Mouse (Mus musculus): ENCODE results near the gene Zfp667.
"Not testable (repeated sequence)": the region's sequence is repeated elsewhere in the genome, so short reads cannot be mapped to it uniquely, and the experiment has no call there.

Gene Zfp667

DNA sequence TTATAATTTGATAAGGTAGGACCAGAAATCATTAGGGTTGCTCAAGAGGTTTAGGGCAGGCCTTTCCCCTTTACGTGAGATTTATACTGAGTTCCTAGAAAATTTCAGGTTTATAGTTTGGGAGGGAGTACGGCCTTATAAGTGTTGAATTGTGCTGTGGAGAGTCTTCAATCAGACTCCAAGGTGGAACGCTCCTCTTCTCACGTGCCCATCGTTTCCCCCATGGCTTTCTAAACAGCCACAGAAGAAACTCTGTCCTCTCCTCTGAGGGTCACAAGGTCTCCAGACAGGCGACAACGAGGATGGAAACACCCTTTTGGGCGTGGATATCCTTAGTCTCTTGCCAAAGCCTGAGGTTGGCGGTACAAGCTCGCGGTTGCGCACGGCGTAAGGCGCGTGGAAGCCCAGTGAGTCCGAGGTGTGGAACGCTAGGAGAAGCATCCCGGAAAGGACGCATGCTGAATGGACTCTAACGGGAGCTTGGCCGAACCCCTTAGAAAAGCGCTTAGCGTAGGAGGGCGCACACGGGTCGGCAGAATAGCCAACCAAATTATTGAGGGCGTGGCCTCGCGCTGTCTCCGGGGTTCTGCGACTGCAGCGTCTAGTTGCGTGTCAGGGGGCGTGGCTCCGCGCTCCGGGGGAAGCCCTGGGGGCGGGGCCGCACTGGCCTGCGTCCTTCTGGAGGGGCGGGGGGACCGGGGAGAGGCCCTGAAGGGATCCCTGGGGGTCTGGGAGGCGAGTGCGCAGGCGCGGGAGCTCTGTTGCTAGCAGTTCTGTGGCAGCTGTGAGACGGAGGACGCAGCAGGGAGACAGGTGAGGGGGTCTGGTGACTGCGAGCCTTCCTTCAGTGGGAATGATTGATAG, at the start of gene Zfp667:
Gene Zfp667, plus strand, starts transcription at position 738 of the 864 bp plus-strand sequence.
- DNase-seq, result peak; percentile 98 to 99

DNA sequence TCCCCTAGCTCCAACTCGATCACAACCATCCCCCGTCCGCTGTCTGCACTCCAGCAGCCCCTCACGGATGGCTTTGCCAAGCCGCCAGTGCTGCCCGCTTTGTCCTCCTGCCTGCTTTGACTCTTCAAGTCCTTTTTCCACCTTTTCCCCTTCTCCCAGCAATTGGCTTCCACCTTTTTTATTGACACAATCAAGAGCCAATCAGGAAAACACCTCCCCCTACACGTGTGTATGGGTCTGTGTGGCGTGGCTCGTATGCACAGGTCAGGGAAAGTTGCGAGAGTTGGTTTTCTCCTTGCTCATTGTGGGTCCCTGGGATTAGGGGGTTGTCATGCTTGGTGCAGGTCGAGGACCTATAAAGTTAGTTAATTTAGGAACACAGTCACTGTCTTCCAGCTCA, 46.6 kb upstream of the Zfp667 start:
- no peak for DNase-seq

DNA sequence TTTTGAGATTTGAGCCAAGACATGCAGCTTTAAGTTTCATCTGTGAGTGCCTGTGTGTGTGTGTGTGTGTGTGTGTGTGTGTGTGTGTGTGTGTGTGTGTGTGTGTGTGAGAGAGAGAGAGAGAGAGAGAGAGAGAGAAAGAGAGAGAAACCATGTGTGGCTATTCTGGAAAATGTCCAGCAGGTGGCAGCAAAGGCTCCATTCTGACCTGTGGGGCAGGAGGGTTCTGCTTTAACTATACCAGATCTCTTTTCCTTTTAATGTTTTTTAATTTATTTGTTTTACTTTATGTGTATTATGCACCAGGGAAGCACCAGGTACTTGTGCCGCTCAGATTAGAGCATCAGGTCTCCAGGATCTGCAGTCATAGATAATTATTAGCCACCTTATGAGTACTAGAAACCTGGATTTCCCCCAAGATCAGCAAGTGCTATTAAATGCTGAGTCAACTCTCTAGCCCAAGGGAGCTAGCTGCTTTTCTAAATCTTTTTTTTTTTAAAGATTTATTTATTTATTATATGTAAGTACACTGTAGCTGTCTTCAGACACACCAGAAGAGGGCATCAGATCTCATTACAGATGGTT, 45.4 kb upstream of the Zfp667 start:
- peak in 1 of 2 experiments; percentile 44 for DNase-seq

DNA sequence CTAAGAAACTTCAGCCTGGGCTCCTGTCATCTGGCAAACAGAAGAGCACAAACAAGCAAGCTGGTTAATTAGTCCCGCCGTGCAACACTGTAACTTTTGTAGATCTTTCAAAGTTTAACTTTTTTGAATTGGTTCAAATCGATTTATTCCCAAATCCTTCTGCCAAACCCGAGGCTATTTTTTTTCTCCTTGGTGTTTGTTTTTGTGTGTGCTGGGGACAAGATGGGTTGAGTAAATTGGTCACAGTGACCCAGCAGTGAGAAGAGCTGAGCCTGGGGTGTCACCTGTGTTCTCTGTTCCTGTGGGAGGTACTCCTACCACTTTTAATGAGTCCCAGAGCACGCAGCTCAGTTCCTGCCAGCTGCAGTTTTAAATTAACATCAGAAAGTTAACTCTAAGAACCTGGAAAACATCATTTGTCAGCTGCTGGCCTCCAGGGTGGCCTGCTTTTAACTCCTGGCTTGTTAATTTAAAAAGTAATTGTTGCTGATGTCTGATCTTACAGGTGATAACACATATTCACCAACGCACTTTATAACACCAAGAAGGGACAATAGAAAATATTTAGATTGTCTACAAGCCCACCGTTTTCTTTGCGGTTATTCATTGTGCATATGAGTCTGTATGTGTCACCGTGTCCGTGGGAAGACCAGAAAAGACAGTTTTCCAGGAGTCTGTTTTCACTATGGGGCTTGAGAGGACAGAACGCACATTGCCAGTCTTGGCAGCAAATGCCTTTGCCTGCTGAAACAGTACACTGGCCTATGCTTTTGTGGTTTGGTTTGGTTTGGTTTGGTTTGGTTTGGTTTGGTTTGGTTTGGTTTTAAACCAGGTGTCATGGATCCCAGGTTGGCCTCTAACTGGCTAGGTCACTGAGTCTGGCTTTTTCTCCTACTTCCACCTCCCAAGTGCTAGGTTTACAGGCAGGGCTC, 41.8 kb upstream of the Zfp667 start:
- DNase-seq, result no peak

DNA sequence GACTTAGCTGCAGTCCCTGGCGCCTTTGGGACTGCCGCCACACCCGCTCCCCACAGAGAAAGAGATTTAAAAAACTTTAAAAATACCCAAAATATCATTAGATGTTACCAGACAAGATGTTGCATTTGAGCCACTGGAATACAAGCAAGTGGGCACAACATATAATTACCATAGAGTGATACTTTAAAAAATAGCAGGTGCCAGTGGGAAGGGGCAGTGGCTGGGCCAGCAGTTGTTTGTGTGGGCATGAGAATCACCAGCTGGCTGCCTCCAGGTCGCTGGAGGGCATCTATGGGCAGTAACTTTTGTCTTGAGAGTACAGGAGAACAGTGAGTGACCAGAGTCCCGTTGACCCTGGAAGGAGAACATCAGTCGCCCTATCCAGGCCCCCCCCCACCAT, 34.0 kb upstream of the Zfp667 start, which contains the start of gene Epp13:
Gene Epp13, plus strand, starts transcription at position 301 of the 400 bp plus-strand sequence.
- DNase-seq, result no peak

DNA sequence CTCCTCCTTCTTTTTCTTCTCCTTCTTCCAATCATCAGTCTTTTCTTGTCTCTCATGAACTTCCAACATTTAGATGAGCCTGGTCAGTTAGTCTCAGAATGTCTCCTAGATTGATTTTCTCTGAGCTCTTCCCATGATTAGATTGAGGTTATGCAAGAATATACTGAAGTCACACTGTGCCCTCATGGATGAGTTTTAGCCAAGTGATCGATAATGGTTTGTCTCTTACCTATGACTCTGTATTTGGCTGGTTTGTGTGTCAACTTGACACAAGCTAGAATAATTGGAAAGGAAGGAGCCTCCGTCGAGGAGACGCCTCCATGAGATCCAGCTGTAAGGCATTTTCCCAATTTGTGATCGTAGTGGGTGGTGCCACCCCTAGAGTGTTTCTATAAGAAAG, 31.9 kb upstream of the Zfp667 start:
- DNase-seq, result no peak

DNA sequence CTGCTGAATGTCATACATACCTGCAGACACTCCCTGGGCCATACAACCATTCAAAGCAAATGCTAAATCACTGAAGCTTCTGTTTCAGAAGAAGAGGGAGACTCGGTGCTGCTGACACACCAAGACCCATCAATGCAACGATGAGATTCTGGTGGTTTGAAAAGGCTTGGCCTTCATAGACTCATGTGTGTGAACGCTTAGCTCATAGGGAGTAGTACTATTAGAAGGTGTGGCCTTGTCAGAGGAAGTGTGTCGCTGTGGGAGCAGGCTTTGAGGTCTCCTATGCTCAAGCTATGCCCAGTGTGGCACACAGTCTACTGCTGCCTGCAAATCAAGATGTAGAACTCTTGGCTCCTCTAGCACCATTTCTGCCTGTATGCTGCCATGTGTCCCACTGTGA, 29.0 kb upstream of the Zfp667 start:
- DNase-seq, result no peak

DNA sequence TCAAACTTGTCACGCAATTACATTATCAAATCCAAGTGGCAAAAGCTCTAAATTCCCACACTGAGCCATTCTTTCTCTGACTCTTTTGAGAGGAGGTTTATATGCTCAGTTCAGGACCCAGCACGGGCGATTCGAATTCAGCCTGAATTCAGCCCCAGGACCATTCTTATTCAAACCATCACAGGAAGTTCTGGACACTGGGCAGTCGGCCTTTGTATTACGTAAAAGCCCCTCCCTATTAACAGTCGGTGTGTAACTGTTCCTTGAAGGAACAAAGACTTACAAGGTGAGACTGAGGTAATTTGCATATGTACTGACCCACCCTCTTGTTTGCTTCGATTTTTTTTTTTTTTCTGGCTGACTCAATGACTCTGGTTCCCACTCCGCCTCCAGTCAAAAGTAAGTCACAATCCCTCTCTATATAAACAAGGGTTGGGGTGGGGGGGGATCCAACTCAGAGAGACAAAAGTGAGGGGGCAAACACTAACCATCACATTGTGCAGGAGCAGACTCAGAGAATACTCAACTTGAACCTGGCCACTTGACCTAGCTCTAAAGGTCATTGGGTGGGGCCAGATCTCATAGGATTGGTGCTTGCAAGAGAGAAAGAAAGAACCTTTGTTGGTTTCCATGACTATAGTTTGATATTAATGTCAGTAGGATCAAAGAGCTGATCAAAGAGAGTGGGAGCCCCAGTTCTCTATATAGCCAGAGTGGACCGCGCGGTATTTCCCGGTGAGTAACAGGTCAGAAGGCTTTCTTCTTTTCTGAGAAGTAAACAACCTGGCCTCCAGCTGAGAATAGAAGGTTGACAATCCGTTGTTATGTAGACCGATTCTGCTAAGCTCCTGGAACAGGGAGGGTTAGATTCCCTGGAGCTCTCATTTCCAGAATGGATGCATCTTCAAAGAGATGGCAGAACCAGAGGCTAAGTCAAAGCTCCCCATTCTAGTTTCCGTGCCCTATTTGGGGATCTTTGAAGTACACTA, 27.9 kb upstream of the Zfp667 start:
- DNase-seq, result no peak

DNA sequence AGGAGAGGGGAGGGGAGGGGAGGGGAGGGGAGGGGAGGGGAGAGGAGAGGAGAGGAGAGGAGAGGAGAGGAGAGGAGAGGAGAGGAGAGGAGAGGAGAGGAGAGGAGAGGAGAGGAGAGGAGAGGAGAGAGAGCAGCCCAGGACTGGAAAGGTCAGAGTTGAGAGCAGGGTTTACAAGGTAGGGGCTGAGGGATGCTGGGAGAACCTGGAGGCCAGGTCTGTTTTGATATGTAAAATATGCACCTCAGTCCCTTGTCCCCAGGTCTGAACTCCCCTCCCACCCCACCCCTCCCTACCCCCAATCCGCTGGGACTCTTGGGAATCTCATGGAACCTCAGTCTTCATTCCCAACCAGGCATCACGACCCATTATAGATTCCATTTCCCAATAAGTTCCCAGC, 26.4 kb upstream of the Zfp667 start:
- not testable (repeated sequence) for DNase-seq

DNA sequence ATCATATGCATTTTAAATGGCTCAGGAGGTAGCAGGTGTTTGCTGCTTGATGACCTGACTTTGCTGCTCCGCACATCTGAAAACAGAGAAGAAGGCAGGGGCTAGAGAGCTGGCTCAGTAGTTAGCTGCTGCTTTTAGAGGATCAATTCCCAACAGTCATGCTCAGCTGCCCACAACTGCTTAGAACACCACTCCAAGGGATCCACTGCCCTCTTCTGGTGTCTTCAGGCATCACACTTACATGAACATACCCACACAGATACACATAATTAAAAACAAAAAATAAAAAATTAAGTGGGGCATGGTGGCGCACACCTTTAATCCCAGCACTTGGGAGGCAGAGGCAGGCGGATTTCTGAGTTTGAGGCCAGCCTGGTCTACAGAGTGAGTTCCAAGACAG, 24.3 kb upstream of the Zfp667 start:
- no peak for DNase-seq

DNA sequence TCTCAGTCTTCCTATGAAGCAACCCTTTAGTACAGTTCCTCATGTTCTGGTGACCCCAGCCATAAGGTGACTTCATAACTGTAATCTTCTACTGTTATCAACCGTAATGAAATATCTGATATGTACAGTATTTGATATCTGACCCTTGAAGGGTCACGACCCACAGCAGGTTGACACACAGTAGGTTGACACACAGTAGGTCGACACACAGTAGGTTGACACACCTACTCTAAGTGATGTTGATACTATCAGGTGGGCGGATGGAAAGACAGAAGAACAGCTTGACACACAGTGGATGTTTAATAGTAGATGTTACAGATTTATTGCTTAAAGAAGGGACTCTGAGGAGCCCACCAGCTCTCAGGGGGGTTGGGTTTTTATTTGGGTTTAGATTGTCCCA, 23.4 kb upstream of the Zfp667 start:
- DNase-seq, result no peak

DNA sequence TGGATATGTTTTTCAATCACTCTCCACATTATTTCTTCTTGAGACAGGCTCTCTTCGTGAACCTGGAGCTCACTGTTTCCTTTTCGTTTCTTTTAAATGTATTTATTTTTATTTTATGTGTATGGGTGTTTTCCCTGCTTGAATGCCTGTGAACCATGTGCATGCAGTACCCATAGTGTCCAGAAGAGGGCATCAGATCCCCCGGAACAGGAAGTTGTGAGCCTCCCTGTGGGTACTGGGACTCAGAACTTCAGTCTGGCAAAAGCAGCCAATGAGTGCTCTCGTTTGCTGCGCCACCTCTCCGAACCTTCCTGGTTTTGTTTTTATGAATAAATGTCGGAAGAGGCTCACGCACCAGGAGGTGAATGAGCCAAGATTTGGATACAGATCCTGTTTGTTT, 20.7 kb upstream of the Zfp667 start:
- DNase-seq, result peak in 1 of 2 experiments; percentile 40

DNA sequence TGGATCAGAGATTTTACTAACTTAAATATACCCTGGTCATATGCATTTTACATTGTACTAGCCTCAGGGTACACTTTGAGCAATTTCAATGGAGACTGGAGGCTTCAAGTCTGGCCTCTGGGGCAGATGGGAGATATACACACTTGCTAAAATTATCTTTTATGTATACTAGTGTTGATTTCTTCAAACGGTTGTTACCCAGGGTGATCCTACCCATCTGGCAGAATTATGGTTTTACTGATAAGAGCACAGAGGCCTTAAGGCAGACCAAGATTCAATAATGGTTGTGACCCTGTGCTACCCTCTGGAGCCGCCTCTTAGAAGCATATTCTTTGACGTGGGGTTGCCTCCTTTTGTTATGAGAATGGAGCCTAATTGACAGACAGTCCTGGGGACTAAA, 8.5 kb upstream of the Zfp667 start:
- no peak for DNase-seq

DNA sequence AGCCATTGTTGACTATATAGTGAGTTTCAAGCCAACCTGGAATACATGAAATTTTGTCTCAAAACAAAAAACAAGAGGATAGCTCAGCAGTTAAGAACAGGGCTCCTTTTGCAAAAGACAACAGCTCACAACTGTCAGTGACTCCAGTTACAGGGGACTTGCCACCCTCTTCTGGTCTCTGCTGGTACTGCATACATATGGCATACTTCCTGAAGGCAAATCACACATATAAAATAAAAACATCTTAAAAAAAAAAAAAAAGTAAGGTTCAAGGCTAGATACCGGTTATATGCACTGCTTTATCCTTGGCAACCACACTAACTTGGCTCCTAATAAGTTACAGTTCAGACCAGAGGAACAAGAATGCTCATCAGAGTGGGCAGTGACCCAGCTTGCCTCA, 3.6 kb upstream of the Zfp667 start:
- peak in 1 of 2 experiments; percentile 75 for DNase-seq

DNA sequence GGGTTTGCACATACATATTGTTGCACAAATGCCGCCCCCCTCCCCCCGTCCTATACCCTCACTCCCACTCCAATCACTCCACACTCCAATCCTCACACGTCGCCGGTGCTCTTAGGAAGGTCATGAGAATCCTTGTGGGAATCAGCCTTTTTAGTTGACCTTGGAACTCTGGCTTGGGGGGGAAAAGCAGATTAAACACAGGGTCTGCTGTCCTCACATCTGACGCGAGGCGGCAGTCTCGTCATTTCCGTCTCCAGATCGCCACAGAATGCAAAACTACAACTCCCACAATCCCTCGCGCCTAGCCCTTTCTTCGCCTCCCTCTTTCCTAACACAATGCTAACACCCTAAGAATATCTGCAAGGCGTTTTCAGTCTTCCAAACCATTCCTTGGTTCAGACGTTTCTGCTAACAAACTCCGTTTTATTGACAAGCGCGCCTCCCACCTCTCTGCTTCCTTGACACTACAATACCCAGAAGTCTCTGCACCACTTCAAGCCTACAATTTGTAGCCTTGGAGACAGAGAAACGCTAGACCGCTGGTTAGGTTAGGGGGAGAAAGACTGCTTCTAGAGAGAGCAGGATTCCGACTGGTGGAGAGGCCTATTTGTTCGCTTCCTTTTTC, 2.8 kb upstream of the Zfp667 start:
- DNase-seq, result peak; percentile 59 to 76

DNA sequence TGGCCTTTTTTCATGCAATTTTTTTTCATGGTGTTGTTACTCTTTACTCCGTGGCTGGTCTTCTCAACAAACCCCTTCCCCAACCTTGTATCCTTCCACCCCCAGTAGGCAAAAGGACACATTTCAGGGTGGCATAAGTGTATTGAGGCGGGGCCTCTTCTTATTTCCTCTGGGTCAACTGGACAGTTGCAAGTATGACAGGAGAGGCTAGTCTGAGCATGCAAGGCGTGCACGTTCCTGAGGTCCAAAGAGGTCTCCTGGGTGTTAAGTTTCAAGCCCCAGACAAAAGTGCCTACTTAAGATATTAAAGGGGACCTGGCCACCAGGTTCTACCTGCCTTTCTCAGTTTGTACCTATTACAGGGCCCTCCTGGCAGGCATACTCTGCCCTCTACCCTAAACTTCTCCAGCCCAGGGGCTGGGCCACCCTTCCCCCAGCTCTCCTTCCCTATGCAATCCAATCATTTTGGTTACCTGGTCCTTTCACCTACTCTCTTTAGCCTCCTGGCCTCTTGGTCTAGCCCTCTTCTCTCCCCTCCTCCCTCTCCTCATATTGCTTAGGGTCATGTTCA, 1.9 kb upstream of the Zfp667 start:
- DNase-seq, result no peak

DNA sequence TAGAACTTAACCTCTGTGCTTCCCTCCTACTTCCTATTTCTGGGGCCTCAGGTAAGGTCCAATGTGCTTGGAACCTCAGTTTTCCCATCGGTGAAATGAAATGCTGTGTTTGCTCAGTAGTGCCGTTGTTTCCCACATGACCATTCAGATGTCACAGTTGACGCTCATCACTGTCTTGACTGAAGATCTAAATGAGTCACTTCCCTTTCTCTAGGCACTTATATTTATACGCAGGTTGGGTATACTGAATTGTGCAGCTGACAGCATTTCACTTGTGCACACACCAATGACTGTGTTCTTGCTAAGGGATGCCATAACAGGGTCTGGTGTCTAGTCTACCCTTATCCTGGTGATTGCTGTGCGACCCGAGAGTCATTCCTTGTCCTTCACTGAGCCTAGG, 1.0 kb upstream of the Zfp667 start:
- DNase-seq, result no peak

DNA sequence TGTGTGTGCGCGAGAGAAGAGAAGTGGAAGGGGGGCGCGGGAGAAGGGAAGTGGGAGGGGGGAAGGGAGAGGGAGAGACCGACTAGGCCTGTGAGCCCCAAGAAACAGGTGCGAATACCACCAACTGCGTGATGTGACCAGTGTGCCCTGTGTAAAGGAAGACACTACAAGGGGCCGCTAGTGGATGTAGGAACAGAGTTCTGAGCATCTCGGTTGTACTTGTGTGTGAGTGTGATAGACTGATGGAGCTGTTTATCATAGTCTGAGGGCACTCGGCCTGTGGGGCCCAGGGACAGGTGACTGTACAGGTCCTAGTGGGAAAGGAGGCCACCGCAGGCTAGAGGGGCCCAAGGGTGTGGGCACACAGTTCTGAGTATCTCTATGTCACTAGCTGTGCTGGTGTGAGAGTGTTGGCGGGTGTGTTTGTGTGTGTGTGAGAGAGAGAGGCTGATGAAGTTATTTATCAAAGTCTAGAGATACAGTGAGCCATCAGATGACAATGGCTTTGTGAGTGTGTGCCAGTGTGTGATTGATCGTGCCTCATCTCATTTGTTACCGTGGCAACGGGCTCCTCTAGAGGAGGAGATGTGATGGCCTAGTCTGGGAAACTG, 647 bp downstream of the Zfp667 start:
- no peak for DNase-seq

DNA sequence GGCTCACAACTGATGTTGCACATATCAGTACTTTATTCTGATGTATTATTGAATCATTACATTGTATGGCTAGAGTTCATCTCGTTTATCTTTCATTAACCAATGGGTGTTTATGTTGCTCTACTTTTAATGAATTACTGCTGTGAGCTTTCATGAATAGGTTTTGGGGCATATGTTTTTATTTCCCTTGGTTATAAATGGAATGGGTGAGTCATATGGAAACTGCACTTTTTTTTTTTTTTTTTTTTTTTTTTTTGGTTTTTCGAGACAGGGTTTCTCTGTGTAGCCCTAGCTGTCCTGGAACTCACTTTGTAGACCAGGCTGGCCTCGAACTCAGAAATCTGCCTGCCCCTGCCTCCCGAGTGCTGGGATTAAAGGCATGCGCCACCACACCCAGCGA, 4.7 kb downstream of the Zfp667 start:
- DNase-seq, result not testable (repeated sequence)

DNA sequence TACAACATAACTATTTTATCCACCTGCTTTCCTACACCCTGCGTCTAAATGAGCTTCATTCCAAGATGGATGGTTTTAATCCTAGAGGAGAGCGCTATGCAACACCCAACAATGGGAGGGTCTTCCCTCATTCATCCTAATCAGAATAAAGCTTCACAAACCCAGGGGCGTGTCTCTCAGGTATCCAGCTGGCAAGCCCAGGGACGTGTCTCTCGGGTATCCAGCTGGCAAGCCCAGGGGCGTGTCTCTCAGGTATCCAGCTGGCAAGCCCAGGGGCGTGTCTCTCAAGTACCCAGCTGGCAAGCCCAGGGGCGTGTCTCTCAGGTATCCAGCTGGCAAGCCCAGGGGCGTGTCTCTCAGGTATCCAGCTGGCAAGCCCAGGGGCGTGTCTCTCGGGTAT, 14.4 kb downstream of the Zfp667 start:
- not testable (repeated sequence) for DNase-seq

Data from spleen, adult 18-20 months (tissue).